Mouse (Mus musculus): ENCODE results near the gene Dpysl4.

- TF ChIP-seq CTCF (IDR thresholded peaks at IDR 0.05; ENCODE audit: low read depth) (no peak), EP300 (IDR thresholded peaks at IDR 0.05; ENCODE audit: low read depth) (no peak)
These were observed 61.6 kb downstream of the Dpysl4 start for GRCm38 (mm10) chr7:139147360-139147759.

Measured in liver, embryonic 14.5 days (tissue).